Mouse (Mus musculus): ENCODE data around the gene Dcaf1. TPM values are rescaled to one million over a fixed set of nuclear protein-coding genes. Genes with fewer than 3 reads are reported as not detected.
A peak's percentile ranks its signal among the peaks of the same experiment; 100 is the strongest.

Gene Dcaf1
- total RNA-seq, 1 experiment from 2014 or later: 27.8 TPM

- no peak for DNase-seq
Observed at GRCm38 (mm10) chr9:106879471-106879870, 57.8 kb downstream of the Dcaf1 start.

- no peak for DNase-seq
Observed at GRCm38 (mm10) chr9:106881071-106881755, 59.5 kb downstream of the Dcaf1 start.

- DNase-seq: no peak
Observed at GRCm38 (mm10) chr9:106882176-106882575, 60.5 kb downstream of the Dcaf1 start.

DNA sequence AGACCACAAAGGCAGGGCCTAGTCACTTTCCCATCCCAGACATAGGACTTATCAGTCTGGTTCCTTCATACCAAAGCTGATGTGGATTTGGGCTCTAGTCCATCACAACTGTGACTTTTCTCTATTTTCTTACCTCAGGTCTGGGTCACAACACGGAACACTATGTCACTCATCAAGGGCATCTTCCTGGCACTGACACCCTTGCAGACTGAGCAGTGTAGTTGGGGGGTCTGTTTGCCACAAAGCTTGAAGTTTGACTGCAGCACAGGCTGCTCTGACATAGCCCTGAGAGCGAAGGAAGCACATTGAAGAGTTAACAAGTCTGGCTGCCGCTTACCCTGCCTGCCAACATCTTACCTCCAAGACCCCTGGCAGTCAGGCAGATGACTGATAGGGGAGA, 61.4 kb downstream of the Dcaf1 start:
- DNase-seq: no peak

DNA sequence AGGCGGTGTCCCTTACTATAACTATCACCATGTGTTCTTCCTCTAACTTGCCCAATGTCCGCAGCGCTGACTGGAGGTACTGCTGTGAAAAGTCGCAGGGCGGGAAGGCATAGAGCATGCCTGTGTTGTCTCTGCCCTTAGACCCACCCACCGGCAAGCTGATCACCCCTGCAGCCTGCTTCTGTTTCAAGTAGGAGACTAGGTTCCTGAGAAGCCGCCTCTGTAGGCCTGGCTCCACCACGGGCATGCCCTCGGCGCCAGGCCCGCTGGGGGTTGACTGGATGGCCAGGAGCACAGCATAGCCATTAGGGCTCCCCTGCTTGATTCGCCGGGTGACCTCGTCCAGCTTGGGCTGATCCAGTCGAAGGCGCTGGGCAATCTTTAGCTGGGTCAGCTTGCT, 62.6 kb downstream of the Dcaf1 start:
- DNase-seq: peak; percentile 19

- no peak for DNase-seq
Observed at GRCm38 (mm10) chr9:106884996-106885900, 63.6 kb downstream of the Dcaf1 start.

DNA sequence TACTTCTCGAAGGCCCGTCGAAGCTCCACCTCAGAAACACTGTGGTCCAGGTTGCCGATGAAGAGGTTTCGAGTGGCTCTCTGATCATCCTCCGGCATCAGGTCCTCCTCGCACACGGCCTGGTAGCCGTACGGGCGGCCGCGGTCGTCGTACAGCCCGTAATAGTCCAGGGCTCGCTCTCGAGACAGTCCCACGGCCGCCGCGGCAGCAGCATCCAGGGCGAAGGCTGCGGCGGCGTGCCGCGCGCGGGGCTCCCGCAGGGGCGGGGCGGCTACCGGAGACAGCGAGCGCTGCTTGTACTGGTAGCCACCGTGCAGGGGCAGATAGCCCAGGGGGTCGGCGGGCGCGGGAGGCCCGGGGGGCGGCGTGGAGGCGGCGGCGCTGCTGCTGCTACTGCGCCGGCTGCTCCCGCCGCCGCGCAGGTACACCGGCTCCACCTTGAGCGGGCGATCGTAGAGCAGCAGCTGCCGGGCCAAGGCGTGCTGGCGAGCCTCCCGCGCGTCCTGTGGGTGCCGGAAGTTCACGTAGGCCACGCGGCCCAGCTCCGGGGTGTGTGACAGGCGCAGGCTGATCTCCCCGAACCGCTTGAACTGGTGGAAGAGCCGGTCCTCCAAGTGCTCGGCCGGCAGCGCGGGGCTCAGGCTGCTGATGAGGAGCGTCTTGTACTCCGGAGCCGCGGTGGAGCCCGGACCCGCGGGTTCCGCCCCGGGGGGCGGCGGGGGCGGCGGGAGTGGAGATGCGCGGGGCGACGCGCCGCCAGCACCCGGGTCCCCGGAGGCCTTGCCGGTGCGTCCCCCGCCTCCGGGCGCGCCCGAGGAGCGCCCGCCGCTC, 64.4 kb downstream of the Dcaf1 start:
- peak; percentile 71 for DNase-seq

- peak; percentile 99 for DNase-seq
Observed at GRCm38 (mm10) chr9:106886828-106887702, 65.4 kb downstream of the Dcaf1 start, which contains the start of gene Rbm15b. Rbm15b (minus strand) TSS chr9:106887428.

- DNase-seq: no peak
Observed at GRCm38 (mm10) chr9:106888346-106888745, 66.7 kb downstream of the Dcaf1 start.

DNA sequence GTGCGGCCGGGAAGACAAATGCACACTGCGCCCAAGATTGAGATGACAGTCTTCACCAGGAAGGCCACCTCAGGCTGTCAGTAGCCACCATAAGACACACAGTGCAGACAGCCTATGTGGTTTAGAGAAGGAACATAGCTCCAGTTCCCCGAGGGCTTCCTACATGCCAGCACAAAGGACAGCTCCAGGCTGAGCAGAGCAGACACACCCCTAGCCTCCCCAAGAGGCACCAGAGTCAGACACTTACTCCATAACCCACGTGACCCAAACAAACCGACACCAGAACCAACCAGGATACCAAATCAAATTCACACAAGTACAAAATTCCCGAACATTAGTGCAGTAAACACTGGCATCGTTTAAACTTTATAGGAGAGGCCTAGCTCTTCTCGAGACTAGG, 67.6 kb downstream of the Dcaf1 start:
- DNase-seq: no peak

DNA sequence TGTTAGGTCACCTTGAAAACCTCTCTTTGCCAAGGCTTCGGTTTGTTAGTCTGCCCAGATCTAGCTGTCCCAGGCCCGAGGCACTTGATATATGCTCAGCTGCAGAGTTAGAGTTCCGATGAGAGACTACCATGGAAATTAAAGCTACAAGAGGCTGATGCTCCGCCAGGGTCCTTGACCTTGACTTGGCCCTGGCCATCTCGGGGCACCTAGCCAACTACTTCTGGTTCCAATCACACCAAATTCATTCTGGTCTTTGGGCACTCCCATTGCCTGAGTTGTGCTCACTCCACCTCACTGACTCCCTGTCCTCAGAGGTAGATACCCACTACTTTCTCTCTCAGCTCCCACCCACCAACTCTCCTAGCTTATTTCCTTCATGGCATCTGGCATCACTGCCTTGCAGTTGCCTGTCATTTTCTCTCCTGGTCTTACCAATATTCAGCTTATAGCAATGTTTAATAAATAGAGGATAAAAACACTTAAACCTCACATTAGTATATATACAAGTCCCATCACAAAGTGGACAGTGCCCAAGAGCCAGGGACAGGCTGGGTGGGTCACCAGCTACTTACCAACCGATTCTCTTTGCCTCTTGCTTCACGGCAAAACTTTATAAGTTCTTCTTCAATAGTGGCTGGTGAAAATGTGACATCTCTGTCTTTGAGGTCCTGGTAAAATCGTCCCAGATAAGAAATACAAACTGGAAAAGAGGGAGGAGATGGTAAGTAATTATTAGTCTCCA, 69.0 kb downstream of the Dcaf1 start:
- DNase-seq: peak; percentile 82

GRCm38 (mm10) chr9:106891341-106891741, 69.7 kb downstream of the Dcaf1 start:
- DNase-seq: no peak

DNA sequence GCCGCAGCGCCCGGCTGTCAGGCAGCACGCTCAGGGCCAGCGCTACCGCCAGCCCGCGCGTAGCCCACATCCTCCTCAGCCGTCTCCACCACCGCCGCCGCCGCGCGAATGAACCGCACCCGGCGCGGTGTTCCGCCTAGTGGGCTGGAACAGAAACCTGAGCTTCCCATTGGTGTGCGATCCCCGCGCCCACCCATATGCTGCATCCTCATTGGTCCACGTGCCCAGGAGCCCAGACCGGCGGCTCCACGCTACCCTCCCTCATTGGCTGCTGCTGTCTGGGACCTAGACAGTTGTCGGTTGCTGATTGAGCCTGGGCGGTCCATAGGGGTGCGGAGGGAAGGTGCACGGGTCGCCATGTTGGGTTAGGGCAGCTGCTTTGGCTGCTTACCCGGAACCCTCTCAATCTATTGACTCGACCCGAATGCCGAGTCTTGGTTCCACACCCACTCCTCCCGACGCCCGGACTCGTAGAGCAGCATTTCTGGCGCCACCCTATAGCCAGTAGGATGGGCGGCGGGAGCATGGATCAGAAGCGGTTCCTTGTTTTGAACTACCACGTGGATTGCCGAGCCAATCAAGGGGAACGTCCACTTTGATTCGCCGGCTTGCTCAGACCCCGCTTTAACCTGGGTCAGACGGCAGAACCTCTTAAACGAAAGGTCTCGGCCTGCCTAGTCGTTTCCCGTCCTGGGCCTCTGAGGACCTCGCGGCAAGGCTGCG, 70.3 kb downstream of the Dcaf1 start, which contains the start of gene Manf:
Manf (minus strand) TSS at position 151 of the 723 bp plus-strand sequence.
- DNase-seq: peak; percentile 98

DNA sequence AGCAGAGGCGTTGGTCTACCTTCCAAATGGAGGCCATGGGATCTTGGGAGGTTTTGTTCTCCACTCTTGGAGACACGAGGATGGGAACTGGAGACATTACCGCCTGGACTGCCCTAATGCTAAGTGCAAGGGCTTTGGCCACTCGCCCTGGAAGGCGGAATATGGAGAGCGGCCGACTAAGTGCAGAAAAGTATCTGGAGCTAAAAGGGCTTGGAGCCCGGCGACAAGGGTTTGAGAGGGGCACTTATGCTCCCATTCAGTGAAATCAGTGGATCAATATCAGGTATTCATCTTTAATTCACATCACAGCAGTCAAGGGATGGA, 70.8 kb downstream of the Dcaf1 start:
- no peak for DNase-seq

- no peak for DNase-seq
Observed at GRCm38 (mm10) chr9:106893327-106893726, 71.7 kb downstream of the Dcaf1 start.

DNA sequence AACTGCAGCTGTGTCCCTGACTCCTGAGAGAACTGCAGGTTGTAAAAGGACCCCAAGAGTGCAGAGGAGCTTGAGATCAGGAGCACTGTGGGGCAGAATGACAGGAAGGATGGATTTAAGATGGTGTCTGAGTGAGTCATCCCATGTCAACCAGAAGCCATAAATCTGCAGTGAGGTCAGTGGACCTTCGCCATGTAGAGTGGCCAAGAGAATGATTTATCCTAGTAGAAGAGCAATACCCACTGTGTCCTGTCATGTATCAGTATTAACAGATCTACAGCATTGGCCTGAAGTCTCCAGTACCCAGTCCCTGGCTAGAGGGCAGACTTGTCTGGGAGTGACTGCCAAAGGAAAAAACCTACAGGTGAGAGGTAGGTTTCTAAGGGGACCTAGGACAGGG, 77.2 kb downstream of the Dcaf1 start:
- DNase-seq: peak; percentile 43

DNA sequence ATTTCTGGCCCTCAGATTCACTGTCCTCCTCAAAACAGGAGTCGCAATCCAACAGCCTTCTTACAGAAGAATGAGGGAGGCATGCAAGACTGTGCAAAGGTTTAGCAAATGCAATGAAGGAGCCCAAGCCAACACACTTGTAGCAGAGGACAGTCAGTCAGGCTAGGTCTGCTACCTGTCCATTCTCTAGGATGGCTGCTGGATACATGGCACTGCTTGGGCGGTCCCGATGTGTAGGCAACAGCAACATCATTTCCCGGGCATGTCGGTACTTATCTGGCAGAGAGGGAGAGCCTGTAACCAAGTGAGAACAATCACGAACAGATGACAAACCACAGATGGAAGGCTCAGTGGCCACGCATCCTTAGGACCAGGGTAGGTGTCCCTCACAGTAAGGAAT, 79.9 kb downstream of the Dcaf1 start:
- DNase-seq: no peak

DNA sequence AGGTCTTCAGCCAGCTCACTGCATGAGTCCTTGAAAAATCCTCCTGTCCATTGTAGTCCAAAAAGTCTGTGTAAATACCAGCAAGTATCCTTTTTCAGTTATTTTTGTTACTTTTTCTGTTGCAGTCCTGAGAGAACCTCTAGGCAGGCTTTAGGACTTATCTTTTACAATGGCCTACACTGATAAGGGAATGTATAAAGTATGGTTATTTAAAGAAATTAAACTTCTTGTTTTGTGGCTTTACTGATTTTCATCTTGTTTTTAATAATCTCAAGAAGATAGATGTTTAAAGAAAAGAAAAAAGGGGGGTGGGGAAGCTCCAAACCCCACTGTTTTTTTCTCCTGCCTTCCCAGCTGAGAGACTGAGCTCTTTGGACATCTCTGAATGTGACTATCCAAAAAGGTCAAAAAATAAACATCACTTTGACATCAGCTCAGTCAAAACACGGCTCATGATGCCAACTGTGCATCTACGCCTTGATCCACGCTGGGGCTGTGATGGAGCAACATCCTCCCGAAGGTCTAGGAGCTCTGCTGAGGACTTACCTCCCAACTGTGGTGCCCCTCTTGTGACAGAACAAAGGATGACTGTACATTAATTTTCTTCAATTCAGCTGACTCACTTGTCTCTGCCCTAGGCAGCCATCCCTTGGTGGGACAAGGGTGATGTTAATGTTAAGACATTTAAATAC, 81.6 kb downstream of the Dcaf1 start:
- DNase-seq: no peak

- DNase-seq: peak; percentile 71
Observed at GRCm38 (mm10) chr9:106903791-106904134, 82.1 kb downstream of the Dcaf1 start.

DNA sequence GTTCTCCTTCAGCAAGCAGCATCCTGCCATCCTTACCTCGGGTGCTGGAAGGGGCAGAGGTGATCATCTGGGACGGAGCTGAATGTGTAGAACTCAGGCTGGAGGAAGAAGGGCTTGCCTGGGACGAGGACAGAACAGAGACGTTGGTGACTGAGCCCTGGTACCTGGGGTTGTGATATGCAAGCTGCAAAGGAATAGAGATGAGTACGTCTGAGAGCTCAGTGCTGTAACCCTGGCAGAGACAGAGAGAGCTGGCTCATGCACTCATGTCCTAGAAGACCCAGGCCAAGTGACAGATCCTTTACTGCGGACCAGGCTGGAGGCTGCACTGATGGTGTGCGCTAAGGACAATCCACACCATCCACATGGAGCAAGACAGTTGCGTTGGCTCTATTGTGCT, 84.9 kb downstream of the Dcaf1 start:
- no peak for DNase-seq

Data from adrenal gland, postnatal 14 days (tissue).